Mouse (Mus musculus) lung, postnatal 36 days (tissue): Measurements from ENCODE around the gene Onecut3.
A peak's percentile ranks its signal among the peaks of the same experiment; 100 is the strongest.

Experiments used
- DNase-seq: peaks from one replicate; pipeline ENCODE4 v3.0.0; 2022; ENCODE audit warnings: mixed read lengths

The Onecut3 gene

GRCm38 (mm10) chr10:80557346-80557965 is 62.8 kb downstream of the Onecut3 start:
- peak; percentile 87 for DNase-seq

GRCm38 (mm10) chr10:80559431-80559830 is 64.8 kb downstream of the Onecut3 start:
- DNase-seq, result no peak

- DNase-seq, result no peak
Observed at GRCm38 (mm10) chr10:80560621-80561020, 66.0 kb downstream of the Onecut3 start.

GRCm38 (mm10) chr10:80561116-80561944 is 66.7 kb downstream of the Onecut3 start, which contains the start of gene Rexo1:
Rexo1 (minus strand) TSS chr10:80561560.
- peak; percentile 98 for DNase-seq

GRCm38 (mm10) chr10:80566375-80567092 is 71.9 kb downstream of the Onecut3 start:
- peak; percentile 93 for DNase-seq
